Mouse (Mus musculus) limb, embryonic 14.5 days (tissue): Measurements from ENCODE around the gene Atm. TPM values are rescaled to one million over a fixed set of nuclear protein-coding genes. Genes with fewer than 3 reads are reported as not detected.

Experiments
- ATAC-seq: fragments of 200-750 bp; cut with Nextera tagmentation; 2 replicates; pipeline ENCODE4 v1.8.0; 2017; ENCODE audit warnings: low read depth, moderate number of reproducible peaks, moderate TSS enrichment; ENCODE audit not compliant: low FRiP score
- DNase-seq: peaks from one replicate; pipeline ENCODE4 v3.0.0-alpha.2; 2015; ENCODE audit warnings: low spot score
- H3K27ac ChIP-seq: fragments of 300-500 bp; sonication (generic); replicated peaks from 2 replicates; pipeline ENCODE4 v1.5.1; 2014; ENCODE audit warnings: low read depth, mild to moderate bottlenecking, low read length, moderate library complexity, mixed read lengths
- H3K27me3 ChIP-seq: fragments of 300-500 bp; sonication (generic); 2 replicates; pipeline ENCODE4 v1.6.1; 2014; ENCODE audit warnings: low read length, mixed read lengths; ENCODE audit not compliant: control insufficient read depth, insufficient read depth
- H3K36me3 ChIP-seq: fragments of 300-500 bp; sonication (generic); 2 replicates; pipeline ENCODE4 v1.6.1; 2014; ENCODE audit warnings: mild to moderate bottlenecking, low read length, moderate library complexity, mixed read lengths; ENCODE audit not compliant: control insufficient read depth, insufficient read depth
- H3K4me1 ChIP-seq: fragments of 300-500 bp; sonication (generic); 2 replicates; pipeline ENCODE4 v1.6.1; 2014; ENCODE audit warnings: antibody characterized with exemption, low read length, mixed read lengths; ENCODE audit not compliant: control insufficient read depth, insufficient read depth
- H3K4me2 ChIP-seq: fragments of 300-500 bp; sonication (generic); replicated peaks from 2 replicates; pipeline ENCODE4 v1.6.1; 2014; ENCODE audit warnings: low read depth, mild to moderate bottlenecking, low read length, moderate library complexity; ENCODE audit not compliant: severe bottlenecking
- H3K4me3 ChIP-seq: fragments of 300-500 bp; sonication (generic); replicated peaks from 2 replicates; pipeline ENCODE4 v1.5.1; 2014; ENCODE audit warnings: low read length
- H3K9ac ChIP-seq: fragments of 300-500 bp; sonication (generic); 2 replicates; pipeline ENCODE4 v1.6.1; 2014; ENCODE audit warnings: mild to moderate bottlenecking, low read depth, low read length, moderate library complexity; ENCODE audit not compliant: severe bottlenecking
- H3K9me3 ChIP-seq: fragments of 300-500 bp; sonication (generic); 2 replicates; pipeline ENCODE4 v1.6.1; 2016; ENCODE audit warnings: low read length; ENCODE audit not compliant: control insufficient read depth
- POLR2A ChIP-seq: fragments of 200-500 bp; IDR thresholded peaks from 2 replicates; pipeline ENCODE4 v1.8.0; 2012; ENCODE audit warnings: inconsistent platforms, mild to moderate bottlenecking, moderate library complexity, borderline replicate concordance; ENCODE audit not compliant: insufficient read depth, insufficient read length; ENCODE audit errors: extremely low read depth
- WGBS: fragments of 180-500 bp; shearing (Covaris S2); extraction: QIAGEN DNeasy Blood & Tissue Kit; methylation state at CpG from one replicate; pipeline ENCODE4 v1.1.7; 2014; 5-methylcytosine and 5-hydroxymethylcytosine counted together
- polyA plus RNA-seq, 2 experiments: library from polyadenylated mRNA; depleted of rRNA in 1 of 2; stranded (reverse) in 1 of 2; unstranded in 1 of 2; fragments of >200 nt; fragmentation: Nextera tagmentation in 1 of 2; extraction: Ambion mirVana in 1 of 2; gene quantifications; 2 replicates each; pipeline versions ENCODE4 v1.2.1 to v1.2.3; 2012 to 2014

Atm gene
- polyA plus RNA-seq, 2 experiments: 11.0 to 12.5 TPM

DNA sequence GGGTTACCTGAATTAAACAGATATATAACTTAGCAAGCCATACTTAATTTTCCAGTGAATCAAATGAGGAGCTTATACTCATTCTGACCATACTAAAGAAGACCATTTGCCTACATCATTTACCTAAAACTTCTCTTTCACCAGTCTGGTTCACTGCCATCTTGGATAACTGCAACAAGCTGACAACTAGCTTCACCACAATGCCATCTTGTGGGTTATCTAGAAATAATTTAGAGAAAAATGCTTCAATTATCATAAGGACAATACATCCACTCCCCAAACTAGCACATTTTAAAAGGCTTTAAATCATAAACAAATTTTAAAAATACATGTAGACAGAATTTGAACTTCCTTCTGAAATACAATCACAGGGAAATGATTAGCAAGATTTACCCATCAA, 50.7 kb downstream of the Atm start:
- Histone ChIP-seq H3K4me2 (no peak overlapping the region), H3K4me3 (no peak overlapping the region), H3K27me3 (no peaks in the 10 kb centered on the region), H3K9ac (no peak overlapping the region), H3K27ac (no peak overlapping the region), H3K4me1 (no peaks in the 10 kb centered on the region), H3K9me3 (no peaks in the 10 kb centered on the region), H3K36me3 (peaks cover 50% of the 10 kb centered on the region)
- TF ChIP-seq POLR2A: no peak
- ATAC-seq (no peak), DNase-seq (peak; percentile 3)

DNA sequence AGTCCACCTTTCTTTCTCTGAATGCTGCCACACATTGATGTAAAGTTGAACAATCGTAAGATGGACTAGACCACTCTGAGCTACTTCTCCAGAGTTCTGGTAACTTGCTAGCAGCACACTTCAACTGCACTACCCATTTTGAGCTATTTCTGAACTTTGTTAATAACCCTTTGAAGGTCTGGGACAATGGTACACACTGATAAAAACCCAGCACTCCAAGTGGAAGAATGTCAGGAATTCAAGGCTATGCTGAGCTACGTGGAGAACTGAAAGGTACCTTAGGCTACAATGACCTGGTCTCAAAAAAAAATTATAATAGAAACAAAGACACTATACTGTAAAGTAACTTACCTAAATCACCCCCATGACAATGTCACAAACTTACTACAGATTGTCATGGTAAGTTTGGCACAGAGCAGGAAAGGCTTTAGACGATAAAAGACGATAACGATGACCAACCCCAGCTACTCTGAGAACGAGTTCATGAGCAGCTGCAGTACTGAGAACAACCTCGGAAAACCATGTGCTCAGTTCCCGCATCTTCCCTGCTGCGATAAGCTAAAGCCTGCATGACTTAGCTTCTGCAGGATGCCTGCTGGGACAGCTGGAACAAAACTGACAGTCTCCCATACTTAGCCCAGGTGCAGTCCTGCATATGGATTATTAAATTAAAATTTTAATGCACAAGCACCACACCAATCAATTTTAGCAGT, 63.6 kb downstream of the Atm start:
- WGBS: 80% methylated on average over 9 of the region's 9 CpGs
- H3K4me1 ChIP-seq: no peaks in the 10 kb centered on the region
- peaks cover 19% of the 10 kb centered on the region; the same call in 1 of the 2 replicates for H3K36me3 ChIP-seq
- no peaks in the 10 kb centered on the region for H3K27me3 ChIP-seq
- no peak for DNase-seq
- H3K4me3 ChIP-seq: no peak overlapping the region
- no peaks in the 10 kb centered on the region for H3K9me3 ChIP-seq
- no peak for ATAC-seq
- H3K27ac ChIP-seq: no peak overlapping the region
- H3K9ac ChIP-seq: no peak overlapping the region
- H3K4me2 ChIP-seq: no peak overlapping the region
- no peak for TF ChIP-seq POLR2A

DNA sequence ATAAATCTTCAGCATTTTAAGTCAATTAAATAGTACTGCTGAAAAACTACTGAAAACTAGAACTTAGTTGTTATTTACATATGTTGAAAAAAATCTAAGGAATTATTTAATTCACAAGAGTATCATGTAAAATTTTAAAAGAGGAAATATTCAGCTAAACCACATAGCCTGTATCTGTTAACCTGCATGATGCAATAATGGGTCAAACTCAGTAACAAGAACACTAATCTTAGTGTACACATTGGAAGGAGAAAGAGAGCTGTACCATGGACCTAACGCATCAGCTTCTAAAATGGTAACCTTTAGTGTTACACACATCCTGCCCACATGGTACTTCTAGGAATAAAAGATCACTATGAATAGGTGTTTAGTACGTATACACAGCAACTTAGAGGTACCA, 84.5 kb downstream of the Atm start:
- no peaks in the 10 kb centered on the region for H3K4me1 ChIP-seq
- H3K9me3 ChIP-seq: no peaks in the 10 kb centered on the region
- 95% methylated on average over 2 of the region's 2 CpGs for WGBS
- H3K4me3 ChIP-seq: no peak overlapping the region
- ATAC-seq (no peak), DNase-seq (no peak)
- H3K27me3 ChIP-seq: no peaks in the 10 kb centered on the region
- no peak for TF ChIP-seq POLR2A
- no peak overlapping the region for H3K27ac ChIP-seq
- H3K36me3 ChIP-seq: peaks cover 48% of the 10 kb centered on the region
- no peak overlapping the region for H3K9ac ChIP-seq
- no peak overlapping the region for H3K4me2 ChIP-seq

- H3K9ac ChIP-seq: no peak overlapping the region
- H3K4me3 ChIP-seq: no peak overlapping the region
- no peaks in the 10 kb centered on the region for H3K27me3 ChIP-seq
- peaks cover 52% of the 10 kb centered on the region for H3K36me3 ChIP-seq
- no peak overlapping the region for H3K4me2 ChIP-seq
- ATAC-seq (no peak), DNase-seq (no peak)
- no peaks in the 10 kb centered on the region for H3K9me3 ChIP-seq
- no peak for TF ChIP-seq POLR2A
- H3K27ac ChIP-seq: no peak overlapping the region
- no peaks in the 10 kb centered on the region for H3K4me1 ChIP-seq
- 87% methylated on average over 1 of the region's 1 CpGs for WGBS
These were observed 85.9 kb downstream of the Atm start for GRCm38 (mm10) chr9:53450609-53451008.

DNA sequence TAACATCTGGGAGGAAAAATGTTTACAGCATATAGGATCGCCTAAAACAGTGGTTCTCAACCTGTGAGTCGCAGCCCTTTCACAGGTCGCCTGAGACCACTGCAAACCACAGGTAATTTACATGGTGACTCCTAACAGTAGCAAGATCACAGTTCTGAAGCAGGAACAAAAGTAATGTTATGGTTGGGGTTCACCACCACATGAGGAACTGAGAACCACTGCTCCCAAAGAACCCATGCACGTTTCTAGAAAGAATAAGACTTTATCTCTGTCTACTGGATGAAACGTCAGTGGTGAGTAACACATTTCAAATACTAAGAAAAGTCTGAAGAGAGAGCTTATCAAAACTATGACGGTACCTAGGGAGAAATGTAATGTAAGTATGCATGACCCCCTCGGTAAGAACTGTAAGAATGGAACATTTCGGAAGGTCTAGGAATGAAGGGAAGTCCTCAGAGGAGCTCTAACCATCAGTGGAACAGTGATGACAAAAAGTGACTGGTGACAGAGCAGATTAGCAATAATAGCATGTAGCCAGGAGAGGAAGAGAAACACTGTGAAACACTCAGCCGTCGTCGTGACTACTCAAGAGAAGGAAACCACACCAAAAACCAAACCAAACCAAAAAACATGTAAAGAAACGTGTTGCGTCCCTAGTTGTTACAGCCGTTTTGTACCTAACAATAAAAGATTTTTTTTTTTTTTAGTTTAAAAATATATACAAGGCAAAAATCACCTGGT, 100.5 kb downstream of the Atm start:
- no peaks in the 10 kb centered on the region for H3K9me3 ChIP-seq
- no peak for ATAC-seq
- H3K4me2 ChIP-seq: no peak overlapping the region
- 92% methylated on average over 14 of the region's 14 CpGs for WGBS
- TF ChIP-seq POLR2A: no peak
- H3K9ac ChIP-seq: no peak overlapping the region
- no peak overlapping the region for H3K4me3 ChIP-seq
- H3K36me3 ChIP-seq: peaks cover 36% of the 10 kb centered on the region
- DNase-seq: no peak
- no peaks in the 10 kb centered on the region for H3K27me3 ChIP-seq
- no peak overlapping the region for H3K27ac ChIP-seq
- H3K4me1 ChIP-seq: no peaks in the 10 kb centered on the region
